Mouse (Mus musculus): Measurements from ENCODE around the gene Cox10. TPM values are rescaled to one million over a fixed set of nuclear protein-coding genes. Genes with fewer than 3 reads are reported as not detected.

Gene Cox10
- total and polyA plus RNA-seq, 3 experiments = 21.2 to 28.1 (median 26.3) TPM

DNA sequence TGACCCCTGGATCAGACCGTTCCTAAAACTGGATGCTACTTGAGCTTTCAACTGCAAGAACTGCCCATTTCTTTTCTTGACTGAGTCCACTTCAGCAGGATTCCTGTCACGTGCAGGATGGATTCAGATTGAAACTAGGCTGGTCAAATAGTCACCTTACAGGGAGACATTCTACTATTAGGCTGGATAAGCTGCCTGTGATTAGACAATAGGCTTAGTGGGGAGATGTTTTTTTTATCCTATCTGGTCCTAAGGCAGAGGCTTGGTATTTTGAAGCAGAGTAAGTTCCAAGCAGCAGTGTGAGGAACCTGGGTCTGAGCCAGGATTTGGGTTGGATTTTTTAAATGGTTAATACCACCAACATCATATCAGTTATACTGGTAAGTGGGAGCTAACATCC is 125.4 kb downstream of the Cox10 start:
- DNase-seq = no peak

GRCm38 (mm10) chr11:63952743-63953191 is 126.5 kb downstream of the Cox10 start:
- DNase-seq = no peak

DNA sequence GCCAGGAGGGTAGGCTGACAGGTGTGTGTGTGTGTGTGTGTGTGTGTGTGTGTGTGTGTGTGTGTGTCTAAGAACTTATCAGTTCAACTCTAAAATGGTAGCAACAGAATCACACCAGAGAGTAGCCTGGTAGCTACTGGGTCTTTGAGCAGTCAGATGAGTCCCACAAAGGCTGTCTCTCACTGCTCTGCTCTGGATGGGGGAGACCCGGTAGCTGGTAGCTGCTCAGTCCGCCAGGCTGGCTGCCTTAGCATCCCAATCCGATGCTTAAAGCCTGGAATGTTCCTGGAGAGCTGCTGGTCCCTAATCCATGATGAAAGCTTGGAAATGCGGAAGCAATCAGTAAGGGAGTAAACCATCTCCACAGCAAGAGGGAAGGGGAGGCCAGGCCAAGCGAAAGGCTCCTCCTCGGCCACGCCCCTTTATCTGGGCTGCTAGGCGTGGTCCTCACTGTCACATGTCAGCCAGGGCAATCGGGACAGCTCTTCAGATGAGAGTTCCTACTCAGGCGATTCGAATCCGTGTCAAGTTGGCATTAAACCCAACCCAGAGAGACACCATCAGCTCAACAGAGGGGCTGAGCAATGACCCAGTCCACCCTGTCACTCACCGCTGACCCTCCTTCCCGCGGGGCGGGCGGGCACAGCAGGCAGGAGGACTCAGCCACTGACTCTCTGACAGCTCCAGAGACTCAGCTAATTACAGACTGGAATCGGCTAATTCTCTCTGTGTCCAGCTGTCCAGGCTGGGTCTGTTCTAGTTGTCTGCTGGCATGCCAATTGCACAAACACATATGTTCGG is 127.2 kb downstream of the Cox10 start:
- DNase-seq = peak; percentile 41

DNA sequence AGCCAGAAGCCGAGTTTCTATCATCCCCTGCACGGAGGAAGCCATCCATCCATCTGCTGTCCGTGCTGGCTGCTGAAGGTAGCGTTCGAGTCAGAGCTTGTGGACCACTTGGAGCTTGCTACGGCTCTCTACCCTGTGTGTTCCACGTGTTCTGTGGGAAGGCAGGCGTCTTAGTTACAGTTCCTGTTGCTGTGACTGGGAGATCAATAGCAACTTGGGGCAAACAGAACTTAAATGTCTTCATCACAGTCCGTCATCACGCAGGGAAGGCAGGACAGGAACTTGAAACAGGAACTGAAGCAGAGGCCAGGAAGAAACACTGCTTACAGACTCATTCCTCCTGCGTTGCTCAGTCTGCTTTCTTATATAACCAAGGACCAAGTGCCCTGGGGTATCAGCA is 130.9 kb downstream of the Cox10 start:
- no peak for DNase-seq

DNA sequence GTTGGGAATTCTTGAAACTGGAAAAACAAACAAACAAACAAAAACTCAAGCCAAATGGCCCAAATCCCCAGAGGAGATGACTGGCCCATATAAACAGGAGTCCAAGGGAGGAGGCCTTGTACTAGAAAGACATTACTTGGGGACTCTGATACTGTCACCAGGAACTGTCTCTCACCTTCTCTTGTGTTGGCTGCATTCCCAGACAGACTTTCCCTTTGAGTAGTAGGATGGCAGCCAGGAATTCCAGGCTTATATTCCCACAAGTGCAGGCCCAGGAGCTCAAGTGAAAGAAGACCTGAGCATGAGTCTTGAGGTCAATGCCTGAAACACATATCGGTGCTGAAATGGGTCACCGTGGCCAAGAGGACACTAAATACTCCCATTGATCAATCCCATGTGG is 132.2 kb downstream of the Cox10 start:
- DNase-seq = no peak

DNA sequence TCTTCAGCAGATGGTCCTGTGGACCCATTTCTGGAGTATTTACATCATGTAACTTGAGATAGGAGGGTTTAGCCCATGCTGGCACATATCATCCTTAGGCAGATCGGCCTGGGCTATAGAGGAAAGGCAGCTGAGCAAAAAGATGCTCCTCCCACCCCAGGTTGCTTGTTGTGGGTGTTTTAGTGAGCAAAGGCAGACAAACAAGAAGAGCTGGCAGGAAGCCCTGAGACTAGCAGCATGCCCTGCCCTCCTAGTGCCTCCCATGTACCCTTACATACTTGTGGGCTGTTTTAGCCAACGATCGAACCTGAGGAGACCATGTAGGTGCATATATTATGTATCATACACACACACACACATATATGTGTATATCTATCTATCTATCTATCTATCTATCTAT is 135.3 kb downstream of the Cox10 start:
- no peak for DNase-seq

DNA sequence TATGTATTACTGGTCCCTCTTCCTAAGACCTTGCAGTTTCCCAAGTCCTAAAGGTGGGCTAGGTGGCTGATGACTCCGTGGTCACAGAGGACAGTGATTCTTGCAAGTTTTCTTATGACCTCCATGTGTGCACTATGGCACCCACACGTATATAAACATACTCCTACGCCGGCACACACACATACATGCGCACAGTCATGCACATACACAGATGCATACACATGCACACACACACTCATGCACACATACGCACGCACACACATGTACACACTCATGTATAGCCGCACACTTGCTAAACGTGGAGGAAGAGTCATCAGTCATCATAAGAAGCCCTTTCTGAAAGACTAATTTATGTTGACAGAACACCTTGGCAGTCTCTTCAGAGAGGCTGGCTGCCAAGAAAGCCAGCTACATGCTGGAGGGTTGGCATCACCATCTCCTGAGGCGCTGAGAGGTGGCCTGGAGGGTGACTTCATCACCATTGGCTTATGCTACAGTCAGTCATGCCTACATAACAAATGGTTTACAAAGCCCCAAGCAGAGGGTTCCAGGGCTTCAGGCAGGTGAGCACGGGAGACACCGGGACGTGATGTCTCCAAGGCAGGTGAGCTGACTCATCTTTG is 135.9 kb downstream of the Cox10 start:
- no peak for DNase-seq

GRCm38 (mm10) chr11:63942177-63942576 is 137.1 kb downstream of the Cox10 start:
- DNase-seq = no peak

GRCm38 (mm10) chr11:63936641-63937040 is 142.6 kb downstream of the Cox10 start:
- DNase-seq = no peak

GRCm38 (mm10) chr11:63926901-63927300 is 152.4 kb downstream of the Cox10 start:
- no peak for DNase-seq

GRCm38 (mm10) chr11:63925161-63925582 is 154.1 kb downstream of the Cox10 start:
- DNase-seq = peak; percentile 88

DNA sequence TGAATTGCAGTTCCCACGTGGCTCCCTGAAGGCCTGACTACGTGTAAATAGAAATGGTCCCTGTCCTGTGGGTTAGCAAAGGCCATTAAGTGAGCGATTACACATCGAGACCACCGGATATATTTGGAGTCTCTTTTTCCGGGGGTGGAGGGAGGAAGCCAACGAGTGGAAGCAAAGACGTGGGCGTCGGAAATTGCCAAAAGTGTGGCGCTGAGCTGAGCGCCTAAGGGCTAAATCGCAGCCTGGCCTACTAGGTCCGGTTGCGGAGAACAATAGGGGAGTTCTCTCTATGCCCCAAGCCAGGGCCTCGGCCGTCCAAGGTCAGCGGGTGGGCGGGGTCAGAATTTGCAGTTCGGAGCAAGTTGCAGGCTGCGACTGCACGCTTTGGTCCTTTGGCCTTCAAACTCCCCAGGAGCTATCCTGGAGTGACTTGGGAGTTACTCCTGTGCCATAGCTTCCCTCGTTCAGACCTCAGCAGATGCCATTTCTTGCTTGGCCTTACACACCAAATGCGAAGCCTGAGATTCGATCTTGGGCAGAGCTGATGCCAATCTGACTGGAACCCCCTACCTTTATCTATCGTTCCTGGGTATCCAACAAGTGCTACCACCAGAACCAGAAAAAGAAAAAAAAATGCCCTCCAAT is 154.9 kb downstream of the Cox10 start:
- peak; percentile 46 for DNase-seq

DNA sequence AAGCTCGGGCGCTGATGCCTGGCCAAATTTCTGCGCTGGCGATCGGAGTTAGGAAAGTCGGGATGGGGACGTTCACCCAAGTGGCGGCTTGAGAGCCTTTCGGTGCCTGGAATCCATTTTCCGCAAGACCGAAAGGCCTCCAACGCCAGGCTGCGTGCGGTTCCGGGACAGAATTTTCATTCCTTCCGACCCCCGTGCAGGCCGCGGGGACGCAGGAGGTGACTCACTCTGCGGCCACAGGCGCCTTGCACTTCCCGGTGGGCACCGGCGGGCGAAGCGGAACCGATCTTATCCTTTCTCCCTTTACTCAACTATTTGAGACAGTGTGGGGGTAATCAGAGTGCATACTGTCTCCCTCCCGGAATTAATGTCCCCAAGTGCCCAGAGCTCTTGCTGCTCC is 155.9 kb downstream of the Cox10 start:
- DNase-seq = peak; percentile 27

DNA sequence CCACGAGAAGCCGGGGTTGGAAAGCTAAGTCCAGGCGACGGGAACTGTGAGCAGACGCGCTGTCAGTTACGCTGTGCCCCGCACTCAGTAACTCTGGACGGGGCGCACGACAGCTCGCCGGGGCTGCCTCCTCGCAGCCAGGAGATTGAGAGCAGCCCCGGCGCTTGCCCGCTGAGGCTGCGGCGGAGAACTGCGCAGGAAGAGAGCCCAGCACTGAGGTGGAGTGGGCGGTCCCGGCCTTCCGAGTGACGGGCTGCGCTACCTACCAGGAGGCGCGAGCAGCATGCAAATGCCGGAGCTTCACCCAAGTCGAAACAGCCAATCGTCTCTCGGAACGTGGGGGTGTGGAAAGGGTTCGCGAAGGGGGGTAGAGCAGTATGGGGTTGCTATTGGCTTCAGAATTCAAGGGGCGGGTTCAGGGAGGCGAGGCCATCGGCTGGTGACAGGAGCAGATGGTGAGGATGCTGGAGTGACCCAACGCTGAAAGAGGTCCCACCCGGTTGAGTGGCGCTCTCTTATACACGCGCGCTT is 157.1 kb downstream of the Cox10 start, which contains the start of gene Hs3st3b1:
Gene Hs3st3b1, minus strand, starts transcription at position 200 of the 531 bp plus-strand sequence.
- DNase-seq = peak; percentile 98

DNA sequence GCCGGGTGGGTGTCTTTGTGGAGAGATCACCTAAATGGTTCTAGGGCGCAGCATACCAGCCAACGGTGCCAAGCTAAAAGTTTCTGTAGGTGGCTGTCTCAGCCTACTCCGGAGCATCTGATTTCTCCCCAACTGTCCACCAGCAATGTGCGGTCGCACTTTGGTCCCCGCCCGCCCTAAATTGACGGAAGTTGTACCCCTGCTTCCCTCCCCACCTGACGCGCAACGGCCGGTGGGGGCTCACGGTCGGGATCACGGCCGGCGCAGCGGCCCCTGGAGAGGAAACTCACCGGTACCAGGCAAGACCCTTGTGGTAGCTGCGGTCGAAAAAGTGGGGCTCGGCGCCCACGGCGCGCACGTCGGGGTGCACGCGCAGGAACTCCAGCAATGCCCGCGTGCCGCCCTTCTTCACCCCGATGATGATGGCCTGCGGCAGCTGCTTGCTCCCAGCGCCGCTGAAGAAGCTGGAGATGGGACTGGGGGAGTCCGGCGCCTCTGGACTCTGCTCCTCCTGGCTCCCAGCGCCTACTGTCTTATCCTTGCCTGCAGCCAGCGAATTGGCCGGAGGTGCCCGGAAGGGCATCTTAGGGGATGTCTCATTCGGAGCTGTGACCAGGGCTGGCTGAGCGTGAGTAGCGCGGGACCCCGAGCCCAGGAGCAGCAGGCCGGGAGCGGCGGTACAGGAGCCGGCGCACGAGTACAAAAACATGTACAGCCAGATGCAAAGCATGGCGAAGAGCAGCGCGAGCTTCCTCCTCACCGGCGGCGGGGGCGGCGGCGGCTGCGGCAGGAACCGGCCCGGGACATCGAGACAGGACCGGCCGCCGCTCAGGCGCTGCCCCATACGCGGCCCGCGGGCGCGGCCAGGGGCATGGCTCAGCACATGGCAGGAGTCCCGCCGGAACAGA is 158.0 kb downstream of the Cox10 start:
- DNase-seq = no peak

DNA sequence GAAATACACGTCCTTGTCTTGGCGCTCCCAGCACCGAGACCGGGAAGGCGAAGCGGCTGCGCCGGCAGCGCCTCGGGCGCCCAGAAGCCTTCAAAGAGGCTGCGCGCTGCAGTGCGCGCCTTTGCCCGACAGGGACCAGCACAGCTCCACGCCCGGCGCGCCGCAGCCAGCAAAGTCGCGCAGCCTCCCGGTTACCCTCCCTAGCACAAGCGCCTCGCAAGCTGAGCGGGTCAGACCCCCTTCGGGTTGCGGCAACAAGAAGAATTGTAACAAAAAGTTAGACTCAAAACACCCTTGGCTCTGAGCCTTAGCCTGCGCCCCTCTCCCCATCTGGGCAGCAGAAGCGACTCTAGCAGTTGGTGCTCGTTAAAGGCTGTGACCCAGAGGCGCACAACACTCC is 158.7 kb downstream of the Cox10 start:
- peak; percentile 81 for DNase-seq

- DNase-seq = no peak
Measured at GRCm38 (mm10) chr11:63919211-63920098, 159.8 kb downstream of the Cox10 start.

DNA sequence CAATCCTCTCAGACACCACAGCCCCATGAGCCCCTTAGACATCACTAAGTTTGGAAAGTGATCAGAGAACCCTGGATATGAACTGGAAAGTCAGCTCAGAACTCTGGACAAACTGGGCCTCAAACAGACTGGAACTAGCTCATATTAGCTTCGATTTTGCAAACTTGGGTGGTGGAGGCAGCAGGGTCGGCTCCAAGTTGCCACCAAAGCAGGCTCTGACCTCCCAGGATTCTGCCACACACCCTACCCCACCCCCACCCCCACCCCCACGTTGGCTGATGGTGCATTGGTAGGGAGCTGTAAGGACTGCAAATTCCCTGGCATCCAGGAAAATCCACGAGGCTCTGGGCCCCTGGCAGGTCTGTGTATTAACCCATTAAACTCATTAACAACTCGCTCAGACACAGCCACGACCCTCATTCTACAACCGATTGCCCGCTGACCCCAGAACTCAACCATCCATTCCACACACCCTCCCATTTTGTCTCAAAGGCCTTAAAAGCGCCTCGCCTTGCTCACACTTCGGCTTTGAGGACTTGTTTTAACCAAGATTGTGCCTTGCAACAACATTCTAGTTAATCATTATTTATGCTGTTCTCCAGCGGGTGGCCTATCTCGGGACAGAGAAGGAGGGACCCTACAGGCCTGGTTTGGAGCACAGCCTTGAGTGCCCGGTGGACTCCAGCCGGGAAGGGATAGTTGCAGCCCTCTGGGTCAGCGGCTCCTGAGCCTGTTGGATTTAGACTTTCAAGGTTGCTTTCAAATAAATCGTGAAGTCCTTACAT is 160.8 kb downstream of the Cox10 start:
- no peak for DNase-seq

DNA sequence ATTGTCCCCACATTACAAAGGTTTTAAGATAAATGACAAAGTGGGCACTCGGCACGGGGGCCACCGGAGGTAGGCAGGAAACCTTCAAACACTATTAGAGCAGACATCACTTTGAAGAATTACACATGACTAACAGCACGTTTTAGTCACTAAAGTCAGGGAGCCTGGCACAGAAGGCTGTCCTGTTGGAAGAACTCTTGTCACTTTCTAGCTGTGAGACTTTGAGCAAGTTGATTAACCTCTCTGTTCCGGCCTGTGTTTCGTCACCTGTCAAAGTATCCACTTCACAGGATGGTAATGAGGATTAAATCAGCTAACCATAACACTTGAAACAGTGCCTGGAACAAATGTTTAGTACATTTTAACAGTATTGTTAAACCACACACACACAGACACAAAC is 161.7 kb downstream of the Cox10 start:
- no peak for DNase-seq

- DNase-seq = peak; percentile 88
Measured at GRCm38 (mm10) chr11:63914388-63914787, 164.9 kb downstream of the Cox10 start.

Data from adrenal gland, adult 2 months (tissue).